Mouse (Mus musculus): ENCODE measurements around the gene 2700097O09Rik. TPM values are rescaled to one million over a fixed set of nuclear protein-coding genes. Genes with fewer than 3 reads are reported as not detected.

Gene 2700097O09Rik
- total RNA-seq, 4 experiments from 2014 or later, result 10.2 to 12.7 (median 11.2) TPM

Other genes with a start within 250 kb of the 2700097O09Rik start
- gene Cfl2, start 217.2 kb downstream of the 2700097O09Rik start, total RNA-seq (2022), result 100 to 1,000 TPM in 2 of 4 experiments, 10 to 100 TPM in 2; 94.4 to 106 (median 99.6) TPM
- not detected for gene Gm20403, start 93.6 kb downstream of the 2700097O09Rik start, total RNA-seq (2022)
- gene Baz1a, start 65.8 kb downstream of the 2700097O09Rik start, total RNA-seq (2022), result 1 to 10 TPM in 3 of 4 experiments, under 1 TPM in 1; 0.49 to 4.9 (median 2.1) TPM
- 10 to 100 TPM; 84.9 to 98.9 (median 94.6) TPM for gene Srp54a, start 152 bp upstream of the 2700097O09Rik start, total RNA-seq (2022)
- gene Fam177a, start 44.4 kb upstream of the 2700097O09Rik start, total RNA-seq (2022), result 10 to 100 TPM in 3 of 4 experiments, 1 to 10 TPM in 1; 6.1 to 17.5 (median 15.6) TPM
- gene Srp54b, start 75.0 kb upstream of the 2700097O09Rik start, total RNA-seq (2022), result 10 to 100 TPM; 31.5 to 60.4 (median 43.9) TPM
- 10 to 100 TPM in 1 of 4 experiments, 1 to 10 TPM in 1, not detected in 2; 5.4 to 11.8 TPM for gene 1700047I17Rik2, start 119.5 kb upstream of the 2700097O09Rik start, total RNA-seq (2022)
- 10 to 100 TPM; 32.5 to 34.4 (median 34.3) TPM for gene Srp54c, start 150.1 kb upstream of the 2700097O09Rik start, total RNA-seq (2022)
- gene 1110008L16Rik, start 219.5 kb upstream of the 2700097O09Rik start, total RNA-seq (2022), result 1 to 10 TPM; 8.4 to 8.8 (median 8.7) TPM
- gene Ppp2r3c, start 222.9 kb upstream of the 2700097O09Rik start, total RNA-seq (2022), result 10 to 100 TPM; 12.3 to 15.4 (median 12.7) TPM